Mouse (Mus musculus): ENCODE measurements around the gene Tbx10.
A peak's percentile ranks its signal among the peaks of the same experiment; 100 is the strongest.
"Not testable (repeated sequence)": the region's sequence is repeated elsewhere in the genome, so short reads cannot be mapped to it uniquely, and the experiment has no call there.

The Tbx10 gene

DNA sequence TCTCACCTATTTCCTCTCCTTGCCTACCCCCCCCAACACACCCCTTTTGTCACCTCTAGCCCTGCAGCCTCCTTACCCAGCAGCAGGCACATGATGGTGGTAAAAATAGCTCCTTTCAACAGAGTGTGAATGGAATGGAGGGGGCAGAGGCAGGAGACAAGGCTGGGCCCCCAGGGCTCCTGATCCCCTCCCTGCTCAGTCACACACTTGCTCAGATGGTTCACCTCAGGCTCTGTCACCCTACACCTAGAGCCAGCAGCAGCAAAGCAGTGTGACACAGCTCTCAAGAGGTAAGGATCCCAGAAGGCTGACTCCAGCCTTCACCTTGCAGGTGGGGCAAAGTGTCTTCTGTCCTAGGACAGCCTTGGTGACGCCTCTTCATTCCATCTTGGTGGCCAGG is 10.6 kb downstream of the Tbx10 start, which contains the start of gene Doc2g:
Doc2g (plus strand) TSS at position 202 of the 400 bp plus-strand sequence.
- DNase-seq (ENCODE audit: low spot score in 2 of 2) = no peak

DNA sequence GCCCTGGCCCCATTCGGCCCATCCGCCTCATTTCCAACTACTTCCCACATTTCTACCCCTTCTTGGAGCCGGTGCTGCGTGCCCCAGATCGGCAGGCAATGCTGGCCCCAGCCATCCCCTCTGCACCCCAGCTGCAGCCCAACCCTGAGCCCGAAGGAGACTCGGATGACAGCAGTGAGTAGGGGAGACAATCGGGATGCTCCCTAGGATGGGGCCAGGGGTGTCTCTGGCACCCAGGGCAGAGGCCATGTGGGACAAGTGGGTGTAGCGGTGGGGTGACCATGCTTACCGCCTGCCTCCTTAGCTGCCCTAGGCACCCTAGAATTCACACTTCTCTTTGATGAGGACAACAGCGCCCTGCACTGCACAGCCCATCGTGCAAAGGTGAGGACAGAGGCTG is 11.1 kb downstream of the Tbx10 start:
- DNase-seq (ENCODE audit: low spot score in 2 of 2) = no peak

DNA sequence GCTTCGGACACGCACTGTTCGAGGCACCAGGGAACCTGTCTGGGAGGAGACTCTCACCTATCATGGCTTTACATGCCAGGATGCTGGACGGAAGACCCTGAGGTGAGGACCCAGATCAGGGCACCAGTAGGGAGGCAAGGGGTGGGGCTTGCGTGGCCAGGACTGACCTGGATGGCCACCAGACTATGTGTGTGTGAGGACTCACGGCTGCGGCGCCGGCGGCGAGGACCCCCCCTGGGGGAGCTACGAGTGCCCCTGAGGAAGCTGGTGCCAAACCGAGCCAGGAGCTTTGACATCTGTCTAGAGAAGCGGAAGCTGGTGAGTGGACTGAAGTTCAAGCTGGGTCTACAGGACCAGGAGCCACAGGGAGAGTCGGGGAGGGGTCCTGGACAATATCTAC is 11.8 kb downstream of the Tbx10 start:
- no peak for DNase-seq (ENCODE audit: low spot score in 2 of 2)

DNA sequence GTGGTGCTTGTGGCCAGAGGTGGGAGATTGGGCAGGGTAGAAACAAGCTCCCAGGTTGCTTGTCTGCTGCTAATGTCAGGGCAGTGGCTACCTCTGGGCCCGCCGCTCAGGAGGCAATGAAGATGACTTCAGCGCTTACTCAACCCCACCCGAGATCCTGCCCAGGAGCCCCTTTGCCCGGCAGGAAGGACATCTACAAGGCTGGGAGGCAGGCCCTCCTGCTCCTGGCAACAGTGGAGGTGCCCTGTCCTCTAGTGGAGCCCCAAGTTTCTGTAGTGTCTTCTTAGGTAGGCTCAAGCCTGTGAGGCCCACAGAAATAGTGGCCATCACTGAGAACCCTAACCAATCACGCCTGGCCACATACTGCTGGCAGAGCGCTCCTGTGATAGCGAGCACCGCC is 12.5 kb downstream of the Tbx10 start:
- DNase-seq (ENCODE audit: low spot score in 2 of 2) = no peak

DNA sequence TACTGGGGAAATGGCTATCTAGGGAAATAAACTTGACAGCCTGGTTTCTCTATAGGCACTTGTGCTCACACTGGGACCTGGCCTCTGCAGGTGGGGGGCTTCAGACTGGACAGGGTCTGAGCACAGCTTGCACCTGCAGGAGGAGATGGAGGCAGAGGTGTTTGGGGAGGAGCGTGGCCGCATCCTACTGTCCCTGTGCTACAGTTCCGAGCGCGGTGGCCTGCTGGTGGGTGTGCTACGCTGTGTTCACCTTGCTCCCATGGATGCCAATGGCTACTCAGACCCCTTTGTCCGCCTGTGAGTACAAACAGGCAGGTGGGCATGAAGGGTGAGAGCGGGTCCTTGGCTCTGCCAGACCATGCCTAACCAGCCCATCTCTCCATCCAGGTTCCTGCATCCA is 13.4 kb downstream of the Tbx10 start:
- no peak for DNase-seq (ENCODE audit: low spot score in 2 of 2)

DNA sequence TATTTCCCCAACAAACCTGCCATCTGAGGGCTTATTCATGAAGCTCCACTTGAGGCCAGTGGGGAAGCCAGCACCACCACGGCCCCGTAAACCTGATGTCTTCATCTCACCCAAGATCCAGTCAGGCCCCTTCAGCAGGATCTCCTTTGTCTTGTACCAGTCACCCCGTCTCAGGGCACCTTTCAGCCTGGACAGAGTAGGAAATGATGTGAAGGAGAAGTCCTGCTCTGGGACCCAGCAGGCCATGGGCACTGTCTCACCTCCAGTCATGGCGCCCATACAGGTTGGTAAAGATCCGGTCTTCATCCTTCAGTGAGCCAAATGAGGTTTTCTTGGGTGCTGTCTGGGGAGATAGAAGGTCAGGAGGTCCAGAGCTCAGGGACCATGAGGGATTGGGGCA is 18.5 kb downstream of the Tbx10 start:
- no peak for DNase-seq (ENCODE audit: low spot score in 2 of 2)

DNA sequence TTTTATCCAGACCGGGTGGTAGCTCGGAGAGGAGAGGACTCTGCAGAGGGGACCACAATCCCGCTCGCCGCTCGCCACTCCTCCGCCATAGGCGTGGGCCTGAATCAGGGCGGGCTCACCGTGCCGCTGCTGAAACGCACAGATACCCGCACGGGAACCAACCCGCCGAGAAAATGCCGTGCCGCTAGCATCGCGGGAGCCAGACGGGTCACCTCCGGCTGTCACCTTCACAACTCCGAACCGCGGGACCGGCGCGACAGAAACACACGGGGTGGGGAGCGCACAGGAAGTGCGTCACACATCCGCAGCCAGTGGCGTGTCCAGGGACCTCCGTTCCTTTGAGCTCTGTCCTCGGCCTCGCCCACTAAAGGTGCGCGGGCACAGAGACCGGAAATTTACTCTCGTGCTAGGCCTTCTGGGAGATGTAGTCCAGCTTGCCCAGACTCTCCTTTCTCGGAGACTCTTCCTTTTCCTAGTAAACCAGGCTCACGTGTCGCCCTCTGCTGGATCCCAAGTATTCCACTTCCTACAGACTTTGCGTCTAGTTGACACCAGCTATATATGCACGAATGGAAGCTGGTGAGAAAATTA is 20.0 kb downstream of the Tbx10 start, which contains the start of gene Ndufv1:
Ndufv1 (minus strand) TSS at position 375 of the 591 bp plus-strand sequence.
- peak; percentile 93 to 97 for DNase-seq (ENCODE audit: low spot score in 2 of 2)

DNA sequence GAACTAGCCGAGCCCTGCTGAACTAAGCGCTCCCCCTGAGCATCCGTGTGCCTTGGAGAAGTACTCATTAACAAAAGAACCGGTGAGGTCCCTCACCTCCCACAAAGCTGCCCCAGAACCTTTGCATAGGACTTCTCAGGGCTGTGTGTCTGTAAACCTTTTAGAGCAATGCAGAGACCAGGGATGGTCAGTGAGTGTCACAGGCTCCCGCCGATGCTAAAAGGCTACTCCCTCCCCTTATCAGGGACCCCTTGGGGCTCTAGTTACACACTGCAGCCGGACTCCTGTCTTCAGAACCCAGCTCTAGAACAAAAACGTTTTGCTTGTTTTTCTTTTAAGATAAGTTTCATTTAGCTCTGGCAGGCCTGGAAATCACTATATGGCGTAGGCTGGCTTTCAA is 20.5 kb downstream of the Tbx10 start:
- no peak for DNase-seq (ENCODE audit: low spot score in 2 of 2)

DNA sequence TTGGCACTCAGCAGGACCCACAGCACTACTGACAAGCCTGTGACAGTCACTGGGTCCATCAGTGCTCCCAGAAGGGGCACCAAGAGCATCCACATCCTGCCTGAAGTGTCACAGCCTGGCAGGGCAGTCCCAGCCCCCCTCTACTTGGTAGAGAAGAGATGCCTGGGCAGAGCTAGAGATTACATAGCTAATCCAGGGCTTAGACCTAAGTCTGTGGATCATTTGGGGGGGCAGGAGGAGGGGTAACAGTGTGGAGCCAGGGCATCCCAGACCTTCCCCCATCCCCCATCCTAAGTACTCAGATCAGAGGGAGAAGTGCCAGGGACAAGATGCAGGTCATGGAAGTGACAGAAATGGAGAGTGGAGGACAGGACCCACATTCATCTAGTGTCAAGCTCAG is 22.2 kb downstream of the Tbx10 start:
- no peak for DNase-seq (ENCODE audit: low spot score in 2 of 2)

DNA sequence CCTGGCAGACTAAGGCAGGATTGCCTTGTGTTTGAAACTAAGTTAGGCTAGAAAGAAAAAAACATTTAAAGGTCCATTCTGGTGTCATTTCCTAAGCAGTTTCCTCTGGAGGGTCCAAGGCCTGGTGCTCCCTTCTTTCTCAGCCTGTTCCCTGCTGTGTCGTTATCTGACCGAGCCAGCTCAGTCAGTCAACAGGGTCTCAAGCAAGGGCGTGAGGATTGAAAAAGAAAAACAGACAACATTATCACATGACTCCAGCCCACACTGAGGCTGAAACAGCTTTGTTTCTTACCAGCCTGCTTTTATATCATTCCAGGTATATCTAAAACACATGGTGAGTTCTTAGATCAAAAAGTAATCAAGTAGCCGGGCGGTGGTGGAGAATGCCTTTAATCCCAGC is 23.1 kb downstream of the Tbx10 start:
- no peak for DNase-seq (ENCODE audit: low spot score in 2 of 2)

DNA sequence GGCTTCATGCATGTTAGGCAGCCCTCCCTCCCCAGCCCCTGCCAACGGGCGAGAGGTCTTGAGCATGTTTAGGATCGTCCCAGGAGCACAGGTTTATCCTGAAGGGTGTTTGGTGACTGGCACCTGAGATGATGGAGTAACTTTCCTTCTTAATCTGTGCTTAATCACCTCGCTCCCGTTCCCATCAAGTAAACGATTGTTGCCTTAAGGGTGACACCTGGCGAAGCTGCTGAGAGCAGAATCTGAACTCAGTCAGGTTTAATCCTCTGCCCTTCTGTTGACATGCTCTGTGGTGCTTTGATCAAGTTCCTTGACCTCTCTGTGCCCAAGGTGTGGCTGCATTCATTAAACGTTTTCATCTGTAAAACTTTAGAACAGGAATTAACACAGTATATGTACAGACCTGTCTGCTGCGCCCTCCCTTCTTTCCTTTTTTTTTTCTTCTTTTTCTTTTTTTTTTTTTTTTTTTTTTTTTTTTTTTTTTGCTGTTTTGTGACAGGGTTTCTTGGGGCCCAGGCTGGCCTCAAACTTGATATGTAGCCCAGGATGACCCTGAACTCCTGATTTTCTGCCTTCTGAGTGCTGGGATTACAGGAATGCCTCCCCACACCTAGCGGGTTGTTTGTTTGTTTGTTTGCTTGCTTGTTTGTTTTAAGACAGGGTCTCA is 25.5 kb downstream of the Tbx10 start:
- no peak for DNase-seq (ENCODE audit: low spot score in 2 of 2)

DNA sequence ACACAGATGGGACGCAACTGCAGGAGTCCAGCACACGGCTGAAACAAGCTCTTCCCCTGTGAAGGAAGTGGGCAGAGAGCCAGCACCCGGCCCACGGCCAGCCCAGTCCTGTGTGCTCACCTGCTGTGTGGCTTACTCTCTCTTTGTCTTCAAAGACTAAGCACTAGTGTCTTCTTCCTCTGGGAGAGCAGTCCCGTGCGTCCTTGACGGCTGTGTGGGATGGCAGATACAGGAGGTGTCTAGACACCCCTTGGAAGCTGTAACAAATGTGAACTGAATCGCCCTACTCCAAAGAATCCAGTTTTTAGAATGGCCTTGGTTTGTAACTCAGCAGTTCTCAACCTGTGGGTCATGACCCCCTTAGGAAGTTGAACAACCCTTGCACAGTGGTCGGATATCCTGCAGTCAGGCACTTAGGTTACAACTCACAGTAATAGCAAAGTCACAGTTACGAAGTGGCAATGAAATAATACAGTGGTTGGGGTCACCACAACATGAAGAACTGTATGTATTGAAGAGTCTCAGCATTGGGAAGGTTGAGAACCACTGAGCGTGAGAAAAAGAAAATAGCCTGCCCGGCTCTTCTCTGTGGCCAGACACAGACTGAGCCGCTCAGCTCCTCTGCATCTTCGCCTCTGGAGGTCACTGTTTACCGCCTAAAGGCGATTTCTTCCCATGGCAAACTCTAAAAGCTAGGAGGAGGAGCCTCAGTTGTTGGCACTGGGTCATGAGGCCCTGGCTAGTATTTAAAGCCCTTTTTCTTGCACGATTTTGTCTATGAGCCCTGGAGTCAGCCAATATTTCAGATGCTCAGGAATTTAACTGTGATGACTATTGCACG is 26.4 kb downstream of the Tbx10 start:
- DNase-seq (ENCODE audit: low spot score in 2 of 2) = peak; percentile 81 to 88

DNA sequence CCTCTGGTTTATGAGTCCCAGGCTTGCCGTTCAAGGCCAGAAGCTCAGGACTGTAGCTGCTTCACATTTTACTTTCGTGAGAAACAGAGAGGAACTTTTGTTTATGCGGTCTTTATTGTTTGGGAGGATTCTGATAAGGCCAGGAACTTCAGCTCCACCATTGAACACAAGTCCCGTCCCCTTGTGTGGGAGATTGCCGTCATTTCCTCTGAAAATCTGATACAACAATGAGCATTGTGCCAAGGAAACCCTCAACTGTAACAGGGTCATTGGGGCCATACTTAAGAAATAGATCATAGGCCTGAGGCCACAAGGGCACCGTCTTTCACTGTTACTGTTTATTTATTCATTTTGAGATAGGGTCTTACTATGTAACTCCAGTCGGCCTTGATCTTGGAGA is 30.6 kb downstream of the Tbx10 start:
- no peak for DNase-seq (ENCODE audit: low spot score in 2 of 2)

DNA sequence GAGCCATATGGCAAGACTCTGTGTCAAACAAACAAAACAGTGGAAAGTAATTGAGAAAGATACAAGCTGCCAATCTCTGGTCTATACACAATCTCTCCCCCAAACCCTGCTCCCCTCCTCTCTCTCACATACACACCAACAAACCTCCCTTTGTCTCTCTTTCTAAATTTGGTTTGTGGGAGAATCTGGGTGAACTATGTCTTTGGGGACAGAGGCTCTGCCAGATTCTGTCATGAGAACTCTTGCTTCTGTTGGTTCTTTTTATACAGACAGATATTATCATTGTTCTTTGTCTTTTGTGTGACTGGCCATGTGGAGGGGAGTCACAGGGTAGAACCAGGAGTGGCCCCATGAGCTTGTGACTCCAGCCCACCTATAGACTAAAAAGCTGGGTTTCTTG is 35.0 kb downstream of the Tbx10 start:
- DNase-seq (ENCODE audit: low spot score in 2 of 2) = no peak

DNA sequence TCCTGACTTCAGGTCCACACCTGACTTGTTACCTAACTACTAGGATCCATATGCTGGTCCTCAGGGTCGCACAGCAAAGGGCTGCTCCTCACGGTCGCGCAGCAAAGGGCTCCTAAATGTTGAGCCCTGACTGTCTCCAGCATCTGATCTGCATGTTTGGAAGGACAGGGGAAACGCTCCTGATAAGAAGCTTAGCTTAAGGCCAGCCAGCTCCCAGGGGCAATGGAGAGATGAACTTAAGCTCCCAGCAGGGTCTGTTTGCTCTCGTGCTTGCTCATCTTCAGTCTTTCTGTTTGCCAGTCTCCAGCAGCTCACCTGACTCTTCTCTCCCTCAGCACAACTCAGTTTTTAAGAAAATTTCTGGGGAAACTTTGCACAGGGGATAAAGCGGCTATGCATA is 40.1 kb downstream of the Tbx10 start:
- DNase-seq (ENCODE audit: low spot score in 2 of 2) = no peak

DNA sequence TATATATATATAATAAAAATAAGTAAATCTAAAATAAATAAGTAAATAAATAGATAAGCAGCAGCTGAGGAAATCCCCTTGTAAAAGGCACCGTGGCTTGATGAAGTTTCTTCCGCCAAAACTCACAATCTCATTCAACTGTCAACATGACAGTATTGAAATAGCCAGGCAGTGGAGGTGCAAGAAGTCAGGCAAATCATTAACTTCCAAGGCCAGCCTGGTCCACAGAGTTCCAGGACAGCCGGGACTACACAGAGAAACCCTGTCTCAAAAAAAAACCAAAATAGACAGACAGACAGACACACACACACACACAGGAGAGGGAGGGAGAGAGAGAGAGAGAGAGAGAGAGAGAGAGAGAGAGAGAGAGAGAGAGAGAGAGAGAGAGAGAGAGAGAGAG is 40.7 kb downstream of the Tbx10 start:
- DNase-seq (ENCODE audit: low spot score in 2 of 2) = no peak

DNA sequence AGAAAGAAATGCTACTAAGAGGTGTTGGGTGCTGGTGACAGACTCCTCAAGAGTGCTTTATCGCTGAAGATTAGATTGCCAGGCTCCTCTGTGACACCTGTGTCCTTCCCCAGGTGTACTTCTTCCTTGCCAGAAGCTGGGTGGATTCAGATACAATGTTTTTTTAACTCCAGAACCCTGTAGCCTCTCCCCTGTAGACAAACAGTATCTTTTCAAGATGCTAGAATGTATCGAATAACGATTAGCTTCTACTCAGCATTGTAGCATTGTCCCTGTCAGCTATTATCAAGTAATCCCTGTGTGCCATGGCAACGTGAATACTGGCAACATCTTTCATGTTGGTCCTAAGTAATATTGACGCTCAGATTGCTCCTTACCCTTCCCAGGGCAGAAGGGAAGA is 41.2 kb downstream of the Tbx10 start:
- no peak for DNase-seq (ENCODE audit: low spot score in 2 of 2)

DNA sequence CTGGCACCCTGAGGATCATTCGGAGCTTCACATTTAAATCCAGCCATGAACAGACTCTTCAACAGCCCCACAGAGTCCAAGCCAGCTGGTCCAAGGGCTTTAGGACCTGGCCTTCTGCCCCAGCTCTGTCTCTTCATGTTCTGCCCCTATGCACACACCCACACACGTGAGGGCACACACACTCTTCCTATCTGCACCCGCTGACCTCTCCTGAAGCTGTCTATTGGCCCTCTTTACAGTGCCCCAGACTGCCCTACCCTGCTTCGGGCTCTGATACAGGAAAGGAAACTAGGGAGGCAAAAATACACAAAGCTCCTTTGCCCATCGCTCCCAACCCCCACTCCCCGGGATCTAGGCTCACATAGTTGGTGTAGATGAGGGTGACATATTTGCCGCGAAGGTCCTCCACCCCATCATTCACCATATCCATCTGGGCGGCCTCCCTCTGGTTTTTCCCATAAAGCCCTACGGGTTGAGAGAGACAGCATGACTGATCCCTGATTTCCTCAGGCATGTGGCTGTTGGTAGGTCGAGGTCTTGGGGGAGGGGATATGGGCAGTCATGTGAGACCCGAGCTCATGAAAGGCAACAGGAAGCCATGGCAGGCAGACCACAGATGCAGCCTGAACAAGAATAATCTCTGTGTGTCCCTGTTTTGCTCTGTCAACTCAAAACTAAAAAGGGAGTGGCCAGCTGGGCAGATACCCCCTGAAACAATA is 43.9 kb downstream of the Tbx10 start:
- no peak for DNase-seq (ENCODE audit: low spot score in 2 of 2)

DNA sequence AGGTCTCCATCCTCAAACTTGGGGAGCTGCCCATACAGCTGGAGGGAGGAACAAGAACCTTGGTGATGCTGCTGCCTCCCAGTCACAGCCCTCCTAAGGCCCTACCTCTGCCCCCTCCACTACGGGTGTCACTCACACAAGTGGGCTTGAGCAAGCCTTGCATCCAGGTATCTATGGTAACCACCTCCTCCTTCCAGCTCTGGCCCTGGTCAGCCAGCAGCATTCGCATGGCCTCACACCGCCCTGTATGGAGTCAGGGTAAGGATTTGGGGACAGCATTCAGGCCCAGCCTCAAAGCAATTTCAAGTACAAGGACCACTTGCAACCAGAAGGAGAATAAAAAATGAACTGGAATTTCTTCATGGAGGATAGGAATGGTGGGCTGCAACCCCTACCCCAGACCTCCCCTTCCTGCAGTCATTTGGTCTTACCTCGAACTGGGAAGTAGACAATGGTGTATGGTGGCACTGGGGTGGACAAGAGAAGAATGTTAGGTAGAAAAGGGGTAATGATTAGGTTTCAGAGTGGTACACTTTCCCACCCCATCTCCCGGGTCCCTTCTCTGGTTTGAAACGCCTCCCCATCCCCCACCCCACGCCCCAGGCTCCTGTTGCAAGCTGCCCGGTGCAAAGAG is 44.7 kb downstream of the Tbx10 start:
- not testable (repeated sequence) for DNase-seq (ENCODE audit: low spot score in 2 of 2)

DNA sequence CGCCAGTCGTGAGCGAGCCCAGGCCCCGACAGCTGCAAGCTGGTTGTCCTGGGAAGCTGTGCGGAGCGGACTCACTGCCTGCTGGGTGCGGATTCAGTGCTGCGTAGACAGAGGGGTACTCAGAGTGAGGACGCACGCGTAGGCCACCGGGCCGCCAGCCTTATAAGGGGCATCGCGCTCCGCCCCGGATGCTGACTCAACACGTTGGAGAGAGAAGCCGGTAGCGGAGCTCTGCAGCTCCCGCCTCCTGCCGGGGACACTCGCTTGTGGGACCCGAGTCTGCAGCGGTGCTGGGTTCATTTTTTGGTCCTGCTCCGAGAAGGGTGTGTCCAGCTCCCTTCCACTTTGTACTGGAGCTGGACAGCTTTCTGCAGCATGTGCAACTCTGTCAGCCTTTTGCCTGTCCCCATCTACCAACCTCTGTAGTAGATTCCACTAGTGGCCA is 45.3 kb downstream of the Tbx10 start, which contains the start of gene Gstp1:
Gstp1 (minus strand) TSS at position 198 of the 445 bp plus-strand sequence.
- peak; percentile 86 to 91 for DNase-seq (ENCODE audit: low spot score in 2 of 2)

DNA sequence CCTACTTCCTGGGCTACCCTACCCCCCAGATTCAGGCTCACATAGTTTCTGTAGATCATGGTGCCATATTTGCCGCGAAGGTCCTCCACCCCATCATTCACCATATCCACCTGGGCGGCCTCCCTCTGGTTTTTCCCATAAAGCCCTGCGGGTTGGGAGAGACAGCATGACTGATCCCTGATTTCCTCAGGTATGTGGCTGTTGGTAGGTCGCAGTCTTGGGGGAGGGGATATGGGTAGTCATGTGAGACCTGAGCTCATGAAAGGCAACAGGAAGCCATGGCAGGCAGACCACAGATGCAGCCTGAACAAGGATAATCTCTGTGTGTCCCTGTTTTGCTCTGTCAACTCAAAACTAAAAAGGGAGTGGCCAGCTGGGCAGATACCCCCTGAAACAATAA is 48.4 kb downstream of the Tbx10 start:
- not testable (repeated sequence) for DNase-seq (ENCODE audit: low spot score in 2 of 2)

Data from urinary bladder, postnatal 36 days (tissue).